ENCODE assay signal across 8 mouse cellular contexts in the genomic region with DNA sequence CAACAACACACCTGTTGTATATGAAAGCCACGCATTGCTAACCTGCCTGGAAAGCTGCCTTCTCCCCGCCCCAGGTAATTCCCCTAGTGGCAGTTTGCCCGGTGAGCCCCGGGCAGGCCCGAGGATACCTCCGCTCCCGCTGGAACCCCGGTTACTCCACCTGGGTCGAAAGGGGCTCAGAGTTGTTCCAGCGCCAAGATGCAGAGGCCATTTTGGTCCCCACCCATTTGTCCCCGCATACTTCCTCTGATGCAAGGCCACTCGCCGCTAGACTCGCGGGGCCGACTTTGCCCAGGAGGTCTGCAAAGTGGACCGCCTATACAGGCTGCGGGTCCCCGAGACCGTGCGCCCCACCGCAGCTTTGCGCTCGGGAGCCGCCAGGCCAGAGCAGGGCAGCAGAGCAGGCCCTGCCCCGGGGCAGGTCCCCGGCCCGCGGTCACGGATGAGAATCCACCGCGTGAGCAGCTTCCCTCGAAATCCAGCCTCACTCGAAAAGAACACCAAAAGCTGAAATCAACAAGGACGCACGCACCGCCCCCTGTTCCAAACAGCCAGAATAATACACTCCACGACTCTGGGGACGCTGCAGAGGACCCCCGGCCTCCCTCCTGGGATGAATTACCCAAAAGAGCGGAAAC. TPM values are rescaled to one million over a fixed set of nuclear protein-coding genes. Genes with fewer than 3 reads are reported as not detected.
DNase-seq lines count a peak whose midpoint lies in the region; ATAC-seq and TF ChIP-seq lines count a peak whose summit lies in the region.

No protein-coding gene starts in this region.

- no peak for ATAC-seq in CD4-positive, CD25-positive, alpha-beta regulatory T cell, adult 4 months
- no peak for ATAC-seq in midbrain, embryonic 14.5 days (ENCODE audit: low FRiP score, low TSS enrichment)

- no peak overlapping the region for H3ac ChIP-seq in C2C12 (ENCODE audit: control insufficient read depth, insufficient read length, low read depth)

- H3K27ac ChIP-seq in hindbrain, embryonic 10.5 days: peak overlapping the region; percentile 68
- no peak overlapping the region for H3K27ac ChIP-seq in limb, embryonic 10.5 days
- H3K27ac ChIP-seq in midbrain, embryonic 14.5 days (replicated peaks; ENCODE audit: low read depth, low read length): no peak overlapping the region

- DNase-seq in CD4-positive, CD25-positive, alpha-beta regulatory T cell, adult 2 months (ENCODE audit: low read depth, low spot score): peak; percentile 1
- peak; percentile 19 for DNase-seq in embryo, embryonic 10 days (ENCODE audit: low spot score)
- DNase-seq in hindbrain, embryonic 10.5 days (ENCODE audit: low spot score): peak; percentile 44
- peak; percentile 57 for DNase-seq in limb, embryonic 10.5 days (ENCODE audit: low spot score)
- peak; percentile 11 for DNase-seq in midbrain, embryonic 14.5 days
- DNase-seq in urinary bladder, postnatal 36 days (ENCODE audit: low spot score in 2 of 2): peak; percentile 8 to 13

- no peaks in the 10 kb centered on the region for H3K36me3 ChIP-seq in C2C12 (ENCODE audit: control insufficient read depth, insufficient read depth)
- H3K36me3 ChIP-seq in hindbrain, embryonic 10.5 days: no peaks in the 10 kb centered on the region
- H3K36me3 ChIP-seq in limb, embryonic 10.5 days: no peaks in the 10 kb centered on the region
- no peaks in the 10 kb centered on the region for H3K36me3 ChIP-seq in midbrain, embryonic 14.5 days (ENCODE audit: control insufficient read depth, insufficient read depth, low read length)

- no peaks in the 10 kb centered on the region for H3K79me3 ChIP-seq in C2C12 (ENCODE audit: low read depth)

- TF ChIP-seq CTCF in C2C12 (IDR thresholded peaks at IDR 0.05; ENCODE audit: control insufficient read depth, insufficient read depth, insufficient read length): no peak

- peak overlapping the region; percentile 56 for H3K9ac ChIP-seq in midbrain, embryonic 14.5 days (replicated peaks; ENCODE audit: low read length)

- H3K4me2 ChIP-seq in midbrain, embryonic 14.5 days (ENCODE audit: low read length): peak overlapping the region; percentile 97

- 1% methylated on average over 41 of the region's 41 CpGs for WGBS in hindbrain, embryonic 10.5 days
- under 1% methylated on average over 41 of the region's 41 CpGs for WGBS in limb, embryonic 10.5 days
- under 1% methylated on average over 41 of the region's 41 CpGs for WGBS in midbrain, embryonic 14.5 days

- peaks cover 6% of the 10 kb centered on the region for H3K27me3 ChIP-seq in C2C12 (ENCODE audit: control insufficient read depth, insufficient read depth, insufficient read length)
- peaks cover 62% of the 10 kb centered on the region for H3K27me3 ChIP-seq in hindbrain, embryonic 10.5 days (ENCODE audit: insufficient read depth, poor library complexity, severe bottlenecking)
- H3K27me3 ChIP-seq in limb, embryonic 10.5 days (ENCODE audit: low read depth, poor library complexity, severe bottlenecking): peaks cover 74% of the 10 kb centered on the region
- peaks cover 43% of the 10 kb centered on the region for H3K27me3 ChIP-seq in midbrain, embryonic 14.5 days (ENCODE audit: control insufficient read depth, insufficient read depth, low read length)

- H3K9me3 ChIP-seq in hindbrain, embryonic 10.5 days: no peaks in the 10 kb centered on the region
- H3K9me3 ChIP-seq in limb, embryonic 10.5 days (replicated peaks): no peaks in the 10 kb centered on the region
- no peaks in the 10 kb centered on the region for H3K9me3 ChIP-seq in midbrain, embryonic 14.5 days (ENCODE audit: control insufficient read depth, low read length)

- H3K79me2 ChIP-seq in C2C12 (ENCODE audit: control insufficient read depth, insufficient read depth): no peaks in the 10 kb centered on the region

- H3K4me1 ChIP-seq in hindbrain, embryonic 10.5 days (replicated peaks): peaks cover 21% of the 10 kb centered on the region
- H3K4me1 ChIP-seq in limb, embryonic 10.5 days: peaks cover 21% of the 10 kb centered on the region
- H3K4me1 ChIP-seq in midbrain, embryonic 14.5 days (ENCODE audit: control insufficient read depth, insufficient read depth, low read length): peaks cover 11% of the 10 kb centered on the region

- peak overlapping the region; percentile 26 for H3K4me3 ChIP-seq in C2C12 (ENCODE audit: insufficient read depth, poor library complexity, severe bottlenecking)
- H3K4me3 ChIP-seq in hindbrain, embryonic 10.5 days: peak overlapping the region; percentile 74
- H3K4me3 ChIP-seq in limb, embryonic 10.5 days: peak overlapping the region; percentile 66
- H3K4me3 ChIP-seq in midbrain, embryonic 14.5 days (replicated peaks; ENCODE audit: low read depth, low read length): peak overlapping the region; percentile 57

TF ChIP-seq in C2C12, 6 proteins besides CTCF, POLR2A, EP300 and RAD21:
- TF ChIP-seq MAX (IDR thresholded peaks at IDR 0.05) (no peak), USF1 (IDR thresholded peaks at IDR 0.05; ENCODE audit: low read depth) (no peak), MYOG (IDR thresholded peaks at IDR 0.05; ENCODE audit: control insufficient read depth, extremely low read depth, insufficient read length) (no peak), MYOD1 (IDR thresholded peaks at IDR 0.05; ENCODE audit: control insufficient read depth, insufficient read length, low read depth) (no peak), CEBPB (IDR thresholded peaks at IDR 0.05; ENCODE audit: low read depth) (no peak), FOSL1 (IDR thresholded peaks at IDR 0.05; ENCODE audit: insufficient read depth, low read length, poor library complexity, severe bottlenecking) (no peak)

RNA-seq across cellular contexts. Expression of a gene that starts 1.0 kb away (rescaled TPM):
- under 1 TPM; 0.69 to 0.82 TPM for polyA plus RNA-seq in CD4-positive, CD25-positive, alpha-beta regulatory T cell, adult 4 months (2017; shearing (Covaris generic))
- 0.42 TPM for polyA plus RNA-seq in C2C12 (2012; fragmentation: generic; extraction: Trizol)
- polyA plus RNA-seq in hindbrain, embryonic 10.5 days (2016; fragmentation: Nextera tagmentation; extraction: Ambion mirVana): 4.4 TPM in 2 replicates
- 1.3 and 1.8 TPM in 2 replicates for polyA plus RNA-seq in limb, embryonic 10.5 days (2016; fragmentation: Nextera tagmentation; extraction: Ambion mirVana)
- 4.3 and 7.4 TPM in 2 replicates for polyA plus RNA-seq in midbrain, embryonic 14.5 days (2014; fragmentation: Nextera tagmentation; extraction: Ambion mirVana)

RNA-seq across cellular contexts. Expression of a gene that starts 59.1 kb away (rescaled TPM):
- polyA plus RNA-seq in CD4-positive, CD25-positive, alpha-beta regulatory T cell, adult 4 months (2017; shearing (Covaris generic)): 10 to 100 TPM; 59.2 to 59.8 TPM
- polyA plus RNA-seq in C2C12 (2012; fragmentation: generic; extraction: Trizol): 19.4 TPM
- polyA plus RNA-seq in hindbrain, embryonic 10.5 days (2016; fragmentation: Nextera tagmentation; extraction: Ambion mirVana): 75.0 and 92.1 TPM in 2 replicates
- polyA plus RNA-seq in limb, embryonic 10.5 days (2016; fragmentation: Nextera tagmentation; extraction: Ambion mirVana): 91.7 and 99.3 TPM in 2 replicates
- 73.8 and 81.1 TPM in 2 replicates for polyA plus RNA-seq in midbrain, embryonic 14.5 days (2014; fragmentation: Nextera tagmentation; extraction: Ambion mirVana)

Comparison
In these comparisons a context has a peak if more than half of its experiments do, and no peak if none do; other contexts are left out.
1. DNase-seq: peak in every context shown above with its lines; median percentile 57 in limb, embryonic 10.5 days; 44 in hindbrain, embryonic 10.5 days; 19 in embryo, embryonic 10 days; 11 in midbrain, embryonic 14.5 days; 10 in urinary bladder, postnatal 36 days; 1 in CD4-positive, CD25-positive, alpha-beta regulatory T cell, adult 2 months.